Mouse (Mus musculus) G1E (cell line): ENCODE results near the gene Camta1. TPM values are rescaled to one million over a fixed set of nuclear protein-coding genes. Genes with fewer than 3 reads are reported as not detected.

Experiments used
- ATAC-seq: 2 replicates; pipeline ENCODE4 v1.8.0; 2016; ENCODE audit warnings: mild to moderate bottlenecking; ENCODE audit not compliant: insufficient number of reproducible peaks, poor library complexity, low FRiP score, severe bottlenecking; ENCODE audit errors: extremely low read depth
- DNase-seq: peaks from one replicate; pipeline ENCODE4 v3.0.0; 2012; ENCODE audit warnings: low spot score
- H3K27me3 ChIP-seq: 2 replicates; pipeline ENCODE4 v1.6.1; 2012; ENCODE audit warnings: mild to moderate bottlenecking, low read length, inconsistent platforms; ENCODE audit not compliant: insufficient read depth
- H3K36me3 ChIP-seq: replicated peaks from 2 replicates; pipeline ENCODE3; 2012; ENCODE audit warnings: mild to moderate bottlenecking, inconsistent platforms
- H3K4me1 ChIP-seq: 2 replicates; pipeline ENCODE4 v1.6.1; 2012; ENCODE audit warnings: low read depth, low read length, inconsistent platforms, mixed read lengths; ENCODE audit not compliant: insufficient read depth
- H3K4me3 ChIP-seq: 2 replicates; pipeline ENCODE4 v1.5.1; 2012; ENCODE audit warnings: low read depth, mild to moderate bottlenecking, inconsistent platforms, low read length, moderate library complexity, mixed read lengths
- H3K9me3 ChIP-seq: replicated peaks from 2 replicates; pipeline ENCODE4 v1.6.1; 2012; ENCODE audit warnings: inconsistent platforms
- CTCF ChIP-seq: IDR thresholded peaks from 2 replicates; pipeline ENCODE4 v1.5.1; 2012; ENCODE audit warnings: low read depth, low read length, inconsistent platforms, mixed read lengths
- GATA1 ChIP-seq: IDR thresholded peaks from 2 replicates; pipeline ENCODE4 v1.6.1; 2012; ENCODE audit warnings: borderline replicate concordance, low read length, inconsistent platforms, mixed read lengths
- GATA2 ChIP-seq: IDR thresholded peaks from 2 replicates; pipeline ENCODE4 v1.6.1; 2012; ENCODE audit warnings: low read depth, low read length, inconsistent platforms, borderline replicate concordance
- POLR2AphosphoS5 ChIP-seq: IDR thresholded peaks from 2 replicates; pipeline ENCODE4 v1.6.1; 2012; ENCODE audit warnings: low read depth, low read length, inconsistent platforms; ENCODE audit not compliant: insufficient replicate concordance
- TAL1 ChIP-seq: conservative IDR thresholded peaks from 2 replicates; pipeline ENCODE4 v1.6.1; 2012; ENCODE audit warnings: low read depth, low read length, inconsistent platforms, mixed read lengths
- polyA plus RNA-seq: library from polyadenylated mRNA; stranded (reverse); fragments of >175 nt; gene quantifications from 2 replicates; pipeline ENCODE4 v1.2.3, GENCODE M21; 2012
- total RNA-seq, 2 experiments: library from RNA; stranded (forward) in 1 of 2; stranded (reverse) in 1 of 2; fragments of 200-1000 nt in 1 of 2; fragments of >200 nt in 1 of 2; fragmentation: Nextera tagmentation in 1 of 2; gene quantifications; 2 replicates each; pipeline ENCODE4 v1.2.3; 2014 to 2017

Camta1 gene
- total and polyA plus RNA-seq, 3 experiments, result 10.8 to 113 (median 25.7) TPM

DNA sequence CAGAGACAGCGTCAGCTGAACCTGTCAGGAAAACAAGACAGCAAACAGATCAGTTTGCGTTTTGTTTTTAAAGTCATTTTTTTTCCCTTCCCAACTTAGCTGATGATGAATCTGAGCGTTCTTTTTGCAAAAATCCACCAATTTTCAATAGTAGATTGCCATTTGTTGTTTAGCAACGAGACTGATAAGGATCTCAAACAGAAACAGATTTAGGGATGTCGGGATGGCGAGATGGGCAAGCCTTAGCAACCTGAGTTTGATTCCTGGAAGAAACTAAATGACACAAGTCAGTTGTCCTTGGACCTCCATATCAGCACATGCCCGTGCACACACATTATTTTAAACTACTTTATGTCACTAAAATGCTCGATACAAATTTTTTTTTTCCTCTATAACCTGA, 989.0 kb downstream of the Camta1 start:
- DNase-seq, result no peak
- no peaks in the 10 kb centered on the region for H3K9me3 ChIP-seq
- no peaks in the 10 kb centered on the region for H3K36me3 ChIP-seq
- no peak for ATAC-seq
- peaks cover 9% of the 10 kb centered on the region for H3K27me3 ChIP-seq
- H3K4me1 ChIP-seq, result no peaks in the 10 kb centered on the region
- TF ChIP-seq GATA2 (no peak), GATA1 (no peak), CTCF (no peak), POLR2AphosphoS5 (no peak), TAL1 (no peak)
- H3K4me3 ChIP-seq, result no peak overlapping the region

DNA sequence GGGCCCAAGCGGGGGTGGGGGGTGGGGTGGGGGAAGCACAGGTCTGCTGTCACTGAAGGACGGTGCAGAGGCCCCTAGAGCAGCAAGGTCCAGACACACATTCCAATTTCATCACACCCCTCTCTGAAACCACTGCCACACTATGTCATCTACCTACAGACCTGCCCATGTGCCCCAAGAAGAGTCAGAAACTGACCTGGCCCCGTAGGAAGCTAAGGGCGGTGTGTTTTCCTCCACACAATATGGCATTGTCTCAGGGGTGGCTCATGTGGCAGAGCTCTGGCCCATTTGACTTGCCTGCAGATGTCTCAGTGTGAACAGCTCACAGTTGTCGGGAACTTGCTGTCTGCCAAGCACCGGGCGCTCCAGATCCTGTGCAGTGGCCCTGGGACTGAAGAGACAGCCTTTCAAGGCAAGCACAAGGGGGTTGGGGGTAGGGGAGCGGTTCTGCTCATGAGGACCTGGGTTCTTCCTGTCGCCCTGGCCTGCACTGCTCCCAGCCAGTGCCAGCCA, 989.5 kb downstream of the Camta1 start:
- ATAC-seq, result no peak

DNA sequence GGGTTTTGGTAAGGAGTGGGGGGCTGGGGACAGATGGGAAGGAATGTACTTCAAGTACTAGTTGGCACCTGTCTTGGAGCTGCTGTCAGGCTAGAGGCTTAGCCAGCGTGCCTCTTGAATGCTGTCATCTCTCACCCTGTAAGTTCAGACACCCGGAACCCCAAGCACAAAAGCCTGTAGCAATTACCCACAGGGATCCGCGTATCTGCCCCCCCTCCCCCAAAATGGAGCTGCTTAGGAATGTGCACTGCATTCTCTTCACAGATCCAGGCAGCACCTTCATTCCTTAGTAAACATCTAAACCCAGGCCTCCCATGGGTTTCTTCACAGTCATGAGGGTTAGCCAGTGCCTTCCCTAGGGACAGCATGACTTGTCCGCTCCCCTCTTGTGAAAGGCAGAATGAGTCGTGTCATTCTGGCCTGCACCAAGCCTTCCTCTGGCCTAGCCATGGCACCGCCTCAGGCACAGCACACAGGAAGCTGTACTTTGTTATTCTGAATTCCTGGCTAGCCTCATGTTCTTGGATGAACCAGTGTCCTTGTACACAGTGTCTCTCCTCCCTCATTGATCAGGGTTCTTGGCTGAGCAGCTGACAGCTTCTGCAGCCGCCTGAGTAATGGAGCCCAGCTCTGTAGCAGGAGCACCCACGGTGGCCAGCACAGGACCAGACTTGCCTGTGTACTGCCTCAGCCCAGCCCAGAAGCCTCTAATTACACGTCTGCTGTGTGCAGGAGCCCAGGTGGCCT, 990.1 kb downstream of the Camta1 start:
- Histone ChIP-seq H3K9me3 (no peaks in the 10 kb centered on the region), H3K27me3 (peaks cover 9% of the 10 kb centered on the region), H3K4me1 (no peaks in the 10 kb centered on the region), H3K36me3 (no peaks in the 10 kb centered on the region), H3K4me3 (no peak overlapping the region)
- TF ChIP-seq GATA1, result no peak
- TF ChIP-seq POLR2AphosphoS5, result no peak
- DNase-seq (no peak), ATAC-seq (no peak)

More for the DNA sequence above, 989.5 kb downstream of the Camta1 start:
- Histone ChIP-seq H3K27me3 (peaks cover 9% of the 10 kb centered on the region), H3K4me1 (no peaks in the 10 kb centered on the region), H3K36me3 (no peaks in the 10 kb centered on the region), H3K4me3 (no peak overlapping the region), H3K9me3 (no peaks in the 10 kb centered on the region)
- TF ChIP-seq POLR2AphosphoS5 (no peak), GATA1 (no peak), GATA2 (no peak), CTCF (no peak), TAL1 (no peak)
- no peak for DNase-seq

DNA sequence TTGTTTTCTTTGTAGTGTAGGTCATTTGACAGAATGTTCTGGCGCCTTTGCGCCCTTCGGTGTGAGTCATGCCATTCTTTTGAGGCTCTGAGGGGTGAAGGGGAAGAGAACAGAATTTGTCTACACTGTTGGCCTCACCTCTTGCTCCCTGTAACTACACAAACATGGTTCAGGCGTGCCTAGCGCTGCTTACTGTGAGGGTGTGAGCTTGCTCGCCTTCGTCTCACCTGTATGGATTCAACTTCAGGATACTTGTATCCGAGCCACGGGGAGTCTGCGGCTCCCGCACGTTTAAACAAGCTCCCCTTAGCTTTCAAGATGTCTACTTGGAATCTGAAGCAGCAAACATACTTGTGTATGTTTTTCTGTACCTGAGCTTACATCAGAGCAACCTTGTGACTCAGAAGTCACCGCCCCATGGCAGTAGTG, 990.7 kb downstream of the Camta1 start:
- DNase-seq (no peak), ATAC-seq (no peak)
- Histone ChIP-seq H3K36me3 (no peaks in the 10 kb centered on the region), H3K4me1 (no peaks in the 10 kb centered on the region; the same call in 1 of the 2 replicates), H3K27me3 (peaks cover 9% of the 10 kb centered on the region), H3K9me3 (no peaks in the 10 kb centered on the region), H3K4me3 (no peak overlapping the region)
- TF ChIP-seq TAL1, result no peak
- TF ChIP-seq GATA2, result no peak
- TF ChIP-seq CTCF, result no peak
- TF ChIP-seq GATA1, result no peak
- no peak for TF ChIP-seq POLR2AphosphoS5

DNA sequence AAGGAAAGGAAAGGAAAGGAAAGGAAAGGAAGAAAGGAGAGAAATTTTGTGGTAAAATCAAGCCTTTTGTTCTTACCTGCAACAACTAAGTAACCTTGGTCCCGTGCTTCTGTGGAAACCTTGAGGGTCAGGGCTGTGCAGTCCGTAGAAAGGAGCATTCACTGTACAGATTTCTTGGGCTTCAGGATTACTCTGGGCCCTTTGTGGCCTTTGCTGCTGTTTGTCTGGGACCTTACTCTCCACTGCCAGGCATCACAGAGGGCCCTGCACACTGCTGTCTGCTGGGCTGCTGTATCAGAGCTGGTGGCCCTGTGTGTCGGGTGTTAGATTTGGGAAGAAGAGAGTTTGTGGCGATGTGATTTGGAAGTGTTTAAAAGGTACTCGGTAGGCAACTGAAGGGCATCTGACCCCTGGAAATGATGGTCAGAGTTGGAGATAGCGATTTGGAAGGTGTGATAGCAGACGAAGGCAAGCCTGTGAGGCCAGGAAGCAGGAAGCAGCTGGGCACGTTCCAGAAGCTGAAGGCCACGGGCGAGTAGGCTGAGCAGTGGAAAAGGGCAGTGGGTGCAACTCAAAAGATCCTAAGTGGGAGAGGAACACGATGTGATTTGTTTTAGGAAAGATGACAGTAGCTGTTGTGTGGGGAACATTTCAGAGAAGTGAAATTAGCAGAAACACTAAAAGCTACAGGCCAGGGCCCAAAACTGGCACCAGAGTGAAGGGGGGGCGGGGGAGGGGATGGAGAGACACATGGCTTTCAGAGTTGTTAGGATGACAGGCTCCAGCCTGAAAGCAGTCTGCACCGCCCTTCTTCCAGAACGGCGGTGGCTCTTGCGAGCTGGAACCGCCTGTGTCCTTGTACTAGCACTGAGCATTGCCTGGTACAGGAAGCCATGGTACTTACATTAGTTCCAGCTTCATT, 992.1 kb downstream of the Camta1 start:
- Histone ChIP-seq H3K36me3 (no peaks in the 10 kb centered on the region), H3K9me3 (no peaks in the 10 kb centered on the region), H3K4me1 (peaks cover 2% of the 10 kb centered on the region; the same call in 1 of the 2 replicates), H3K27me3 (peaks cover 9% of the 10 kb centered on the region), H3K4me3 (no peak overlapping the region)
- TF ChIP-seq TAL1 (no peak), CTCF (no peak), GATA1 (no peak), GATA2 (no peak), POLR2AphosphoS5 (no peak)
- DNase-seq, result no peak
- no peak for ATAC-seq

DNA sequence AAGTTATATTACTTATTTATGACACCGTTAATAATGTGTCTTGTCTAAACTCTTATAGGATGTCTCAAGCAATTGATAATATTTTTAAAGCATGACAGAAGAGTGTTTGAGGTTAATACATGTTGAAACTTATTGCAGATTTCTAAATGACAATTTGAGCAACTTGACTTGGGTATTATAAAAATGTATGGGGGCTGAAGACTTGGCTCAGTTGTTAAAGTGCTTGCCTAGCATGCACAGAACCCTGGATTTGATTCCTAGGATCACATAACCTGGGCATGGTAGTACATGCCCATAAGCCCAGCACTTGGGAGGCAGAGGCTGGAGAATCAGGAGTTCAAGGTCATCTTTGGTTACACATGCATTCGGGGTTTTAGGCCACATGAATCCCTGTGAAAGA, 992.8 kb downstream of the Camta1 start:
- H3K4me3 ChIP-seq, result no peak overlapping the region
- DNase-seq (no peak), ATAC-seq (no peak)
- H3K36me3 ChIP-seq, result no peaks in the 10 kb centered on the region
- H3K9me3 ChIP-seq, result no peaks in the 10 kb centered on the region
- peaks cover 11% of the 10 kb centered on the region for H3K27me3 ChIP-seq
- TF ChIP-seq TAL1, result no peak
- TF ChIP-seq GATA1, result no peak
- TF ChIP-seq CTCF, result no peak
- TF ChIP-seq GATA2, result no peak
- TF ChIP-seq POLR2AphosphoS5, result no peak
- peaks cover 2% of the 10 kb centered on the region; the same call in 1 of the 2 replicates for H3K4me1 ChIP-seq
